Mouse (Mus musculus): ENCODE data around the gene Tmem151a. TPM values are rescaled to one million over a fixed set of nuclear protein-coding genes. Genes with fewer than 3 reads are reported as not detected.
"Not testable (repeated sequence)": the region's sequence is repeated elsewhere in the genome, so short reads cannot be mapped to it uniquely, and the experiment has no call there.

The Tmem151a gene
- polyA plus RNA-seq, 1 experiment from 2014 or later = 20.3 TPM

GRCm38 (mm10) chr19:5089324-5089723 lies 4.0 kb upstream of the Tmem151a start:
- H3K27me3 ChIP-seq (replicated peaks) = peaks cover 18% of the 10 kb centered on the region
- H3K9me3 ChIP-seq = no peaks in the 10 kb centered on the region
- H3K36me3 ChIP-seq (replicated peaks) = peaks cover 14% of the 10 kb centered on the region
- H3K9ac ChIP-seq = peak overlapping the region; percentile 54
- peak overlapping the region; percentile 71 for H3K4me3 ChIP-seq
- WGBS = 87% methylated on average over 4 of the region's 4 CpGs
- H3K4me1 ChIP-seq = peaks cover 51% of the 10 kb centered on the region
- no peak for ATAC-seq (replicated peaks)
- H3K4me2 ChIP-seq = peak overlapping the region; percentile 65
- H3K27ac ChIP-seq = no peak overlapping the region

- peak; percentile 94 for ATAC-seq (replicated peaks)
- Histone ChIP-seq H3K4me3 (peak within 1 kb of the TSS; percentile 71), H3K9me3 (no peaks in the 10 kb centered on the region), H3K9ac (peak within 1 kb of the TSS; percentile 54), H3K4me1 (peaks cover 43% of the 10 kb centered on the region), H3K27ac (peak within 1 kb of the TSS; percentile 86), H3K4me2 (peak within 1 kb of the TSS; percentile 77), H3K27me3 (replicated peaks) (peaks cover 31% of the 10 kb centered on the region), H3K36me3 (replicated peaks) (peaks cover 14% of the 10 kb centered on the region)
- under 1% methylated on average over 58 of the region's 58 CpGs for WGBS
Observed at GRCm38 (mm10) chr19:5087884-5088728, 2.8 kb upstream of the Tmem151a start, which contains the start of gene Yif1a. TSS of gene Yif1a (plus strand) at chr19:5088538.

GRCm38 (mm10) chr19:5086533-5086932 lies 1.2 kb upstream of the Tmem151a start:
- not testable (repeated sequence) for H3K9me3 ChIP-seq; H3K27ac ChIP-seq; H3K9ac ChIP-seq; H3K36me3 ChIP-seq (replicated peaks); ATAC-seq (replicated peaks); H3K4me2 ChIP-seq; H3K4me3 ChIP-seq
- WGBS = 56% methylated on average over 4 of the region's 4 CpGs
- Histone ChIP-seq H3K27me3 (replicated peaks) (peaks cover 46% of the 10 kb centered on the region), H3K4me1 (peaks cover 37% of the 10 kb centered on the region)

GRCm38 (mm10) chr19:5084834-5085144 lies 542 bp downstream of the Tmem151a start:
- Histone ChIP-seq H3K36me3 (replicated peaks) (0 out of 2 replicates have a peak, but pooled peaks cover 1% of the 10 kb centered on the region), H3K4me1 (peaks cover 37% of the 10 kb centered on the region), H3K27ac (no peak overlapping the region), H3K27me3 (replicated peaks) (peaks cover 64% of the 10 kb centered on the region), H3K9me3 (no peaks in the 10 kb centered on the region), H3K9ac (peak overlapping the region; percentile 69), H3K4me3 (peak overlapping the region; percentile 68), H3K4me2 (peak overlapping the region; percentile 82)
- 2% methylated on average over 15 of the region's 15 CpGs for WGBS
- ATAC-seq (replicated peaks) = no peak

GRCm38 (mm10) chr19:5083961-5084833 lies 1.1 kb downstream of the Tmem151a start:
- Histone ChIP-seq H3K4me2 (peak overlapping the region; percentile 82), H3K27me3 (replicated peaks) (peaks cover 67% of the 10 kb centered on the region), H3K9me3 (no peaks in the 10 kb centered on the region), H3K27ac (no peak overlapping the region), H3K4me1 (peaks cover 31% of the 10 kb centered on the region), H3K36me3 (replicated peaks) (no peaks in the 10 kb centered on the region), H3K9ac (peak overlapping the region; percentile 69), H3K4me3 (peak overlapping the region; percentile 68)
- no peak for ATAC-seq (replicated peaks)
- WGBS = 71% methylated on average over 3 of the region's 3 CpGs

GRCm38 (mm10) chr19:5082596-5082995 lies 2.7 kb downstream of the Tmem151a start:
- Histone ChIP-seq H3K36me3 (replicated peaks) (no peaks in the 10 kb centered on the region), H3K27me3 (replicated peaks) (peaks cover 67% of the 10 kb centered on the region), H3K4me1 (peaks cover 24% of the 10 kb centered on the region), H3K27ac (no peak overlapping the region), H3K9ac (no peak overlapping the region), H3K9me3 (no peaks in the 10 kb centered on the region), H3K4me2 (no peak overlapping the region), H3K4me3 (no peak overlapping the region)
- ATAC-seq (replicated peaks) = no peak
- 75% methylated on average over 24 of the region's 24 CpGs for WGBS

GRCm38 (mm10) chr19:5082005-5082404 lies 3.3 kb downstream of the Tmem151a start:
- Histone ChIP-seq H3K4me2 (no peak overlapping the region), H3K27me3 (replicated peaks) (peaks cover 67% of the 10 kb centered on the region)
- 71% methylated on average over 18 of the region's 18 CpGs for WGBS

GRCm38 (mm10) chr19:5079279-5079678 lies 6.1 kb downstream of the Tmem151a start:
- Histone ChIP-seq H3K27me3 (replicated peaks) (peaks cover 55% of the 10 kb centered on the region), H3K27ac (no peak overlapping the region), H3K4me1 (peaks cover 4% of the 10 kb centered on the region), H3K9ac (no peak overlapping the region), H3K36me3 (replicated peaks) (no peaks in the 10 kb centered on the region), H3K4me3 (no peak overlapping the region), H3K4me2 (no peak overlapping the region), H3K9me3 (no peaks in the 10 kb centered on the region)
- no peak for ATAC-seq (replicated peaks)
- WGBS = 91% methylated on average over 1 of the region's 1 CpGs

More at GRCm38 (mm10) chr19:5082005-5082404, 3.3 kb downstream of the Tmem151a start:
- peaks cover 19% of the 10 kb centered on the region for H3K4me1 ChIP-seq
- no peak for ATAC-seq (replicated peaks)
- H3K9me3 ChIP-seq = no peaks in the 10 kb centered on the region
- no peak overlapping the region for H3K27ac ChIP-seq
- no peak overlapping the region for H3K4me3 ChIP-seq
- no peak overlapping the region for H3K9ac ChIP-seq
- H3K36me3 ChIP-seq (replicated peaks) = no peaks in the 10 kb centered on the region

- no peak for ATAC-seq (replicated peaks)
- no peak overlapping the region for H3K4me2 ChIP-seq
- H3K9ac ChIP-seq = no peak overlapping the region
- H3K27ac ChIP-seq = no peak overlapping the region
- H3K27me3 ChIP-seq (replicated peaks) = peaks cover 23% of the 10 kb centered on the region
- H3K36me3 ChIP-seq (replicated peaks) = no peaks in the 10 kb centered on the region
- H3K4me1 ChIP-seq = peaks cover 26% of the 10 kb centered on the region
- no peaks in the 10 kb centered on the region for H3K9me3 ChIP-seq
- WGBS = 43% methylated on average over 5 of the region's 5 CpGs
- no peak overlapping the region for H3K4me3 ChIP-seq
Observed at GRCm38 (mm10) chr19:5073518-5073917, 11.8 kb downstream of the Tmem151a start.

GRCm38 (mm10) chr19:5073028-5073427 lies 12.3 kb downstream of the Tmem151a start:
- Histone ChIP-seq H3K4me1 (peaks cover 31% of the 10 kb centered on the region), H3K4me3 (peak overlapping the region; percentile 43), H3K9ac (no peak overlapping the region), H3K4me2 (peak overlapping the region; percentile 83), H3K9me3 (no peaks in the 10 kb centered on the region), H3K36me3 (replicated peaks) (no peaks in the 10 kb centered on the region), H3K27ac (no peak overlapping the region), H3K27me3 (replicated peaks) (peaks cover 28% of the 10 kb centered on the region)
- no peak for ATAC-seq (replicated peaks)
- WGBS = 1% methylated on average over 15 of the region's 15 CpGs

GRCm38 (mm10) chr19:5072389-5073019 lies 12.8 kb downstream of the Tmem151a start:
- Histone ChIP-seq H3K27ac (0 out of 2 replicates have a peak overlapping the region, but pooled peaks have one; percentile 29), H3K4me1 (peaks cover 35% of the 10 kb centered on the region), H3K9ac (peak overlapping the region; percentile 39; the same call in 1 of the 2 replicates), H3K4me3 (peak overlapping the region; percentile 43), H3K9me3 (no peaks in the 10 kb centered on the region), H3K4me2 (peak overlapping the region; percentile 83), H3K27me3 (replicated peaks) (peaks cover 30% of the 10 kb centered on the region), H3K36me3 (replicated peaks) (no peaks in the 10 kb centered on the region)
- 3% methylated on average over 20 of the region's 20 CpGs for WGBS
- peak; percentile 21; the same call in 1 of the 2 replicates for ATAC-seq (replicated peaks)
